Mouse (Mus musculus) erythroblast, embryonic 14.5 days (primary cell): ENCODE results near the gene Parp6. TPM values are rescaled to one million over a fixed set of nuclear protein-coding genes. Genes with fewer than 3 reads are reported as not detected.

Source experiments
- H3K27me3 ChIP-seq: 2 replicates; pipeline ENCODE4 v1.6.1; 2012; ENCODE audit warnings: inconsistent platforms; ENCODE audit not compliant: control insufficient read depth
- H3K36me3 ChIP-seq: 2 replicates; pipeline ENCODE4 v1.6.1; 2012; ENCODE audit warnings: mild to moderate bottlenecking, inconsistent platforms; ENCODE audit not compliant: control insufficient read depth
- H3K4me1 ChIP-seq: 2 replicates; pipeline ENCODE4 v1.6.1; 2012; ENCODE audit warnings: inconsistent platforms; ENCODE audit not compliant: control insufficient read depth
- H3K4me3 ChIP-seq: replicated peaks from 2 replicates; pipeline ENCODE3; 2012; ENCODE audit warnings: moderate library complexity, mild to moderate bottlenecking, inconsistent platforms
- H3K9me3 ChIP-seq: 2 replicates; pipeline ENCODE4 v1.6.1; 2012; ENCODE audit warnings: low read length, inconsistent platforms, mixed read lengths; ENCODE audit not compliant: control insufficient read depth
- GATA1 ChIP-seq: IDR thresholded peaks from 2 replicates; pipeline ENCODE4 v1.6.1; 2012; ENCODE audit warnings: low read length, inconsistent platforms, mixed read lengths
- TAL1 ChIP-seq: IDR thresholded peaks from 3 replicates; pipeline ENCODE4 v1.6.1; 2012; ENCODE audit warnings: low read length, inconsistent platforms, mixed read lengths
- polyA plus RNA-seq: library from polyadenylated mRNA; stranded (reverse); fragments of >175 nt; gene quantifications from 2 replicates; pipeline ENCODE4 v1.2.3, GENCODE M21; 2012

Parp6 gene
- polyA plus RNA-seq, 1 experiment: 0.20 TPM

DNA sequence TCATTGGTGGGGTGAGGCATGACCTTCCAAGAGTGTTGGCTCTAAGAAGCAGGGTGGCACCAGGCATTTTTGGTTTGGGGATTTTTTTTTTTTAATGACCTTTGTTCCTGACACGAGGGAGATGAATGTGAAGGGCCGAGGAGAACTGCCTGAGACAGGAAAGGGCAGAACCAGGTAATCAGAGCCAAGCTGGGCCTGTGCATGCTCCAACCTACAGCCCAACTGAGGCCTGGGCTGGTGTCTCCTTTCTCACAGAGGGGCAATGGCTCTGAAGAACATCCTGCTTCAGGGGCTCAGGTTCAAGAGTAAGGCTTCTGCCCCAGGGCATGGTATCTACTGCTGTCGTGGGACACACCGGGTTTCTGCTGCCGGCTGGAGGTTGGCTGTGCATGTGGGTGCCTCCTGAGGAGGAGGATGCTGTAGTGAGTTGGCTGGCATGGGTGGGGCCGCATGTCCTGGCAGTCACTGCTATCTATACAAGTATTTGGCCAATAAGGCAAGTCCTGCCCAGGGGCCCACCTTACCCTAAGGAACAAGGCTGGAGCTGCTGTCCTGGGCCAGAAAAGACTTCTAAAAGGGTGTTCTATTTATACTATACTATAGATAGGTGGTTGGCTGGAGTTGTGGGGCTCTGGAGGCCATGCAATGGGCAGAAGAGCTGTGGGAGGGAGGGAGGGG is 44.4 kb downstream of the Parp6 start:
- Histone ChIP-seq H3K9me3 (no peaks in the 10 kb centered on the region; the same call in 1 of the 2 replicates), H3K4me3 (no peak overlapping the region), H3K4me1 (peaks cover 42% of the 10 kb centered on the region), H3K27me3 (peaks cover 62% of the 10 kb centered on the region), H3K36me3 (no peaks in the 10 kb centered on the region)
- TF ChIP-seq TAL1: no peak
- no peak for TF ChIP-seq GATA1

DNA sequence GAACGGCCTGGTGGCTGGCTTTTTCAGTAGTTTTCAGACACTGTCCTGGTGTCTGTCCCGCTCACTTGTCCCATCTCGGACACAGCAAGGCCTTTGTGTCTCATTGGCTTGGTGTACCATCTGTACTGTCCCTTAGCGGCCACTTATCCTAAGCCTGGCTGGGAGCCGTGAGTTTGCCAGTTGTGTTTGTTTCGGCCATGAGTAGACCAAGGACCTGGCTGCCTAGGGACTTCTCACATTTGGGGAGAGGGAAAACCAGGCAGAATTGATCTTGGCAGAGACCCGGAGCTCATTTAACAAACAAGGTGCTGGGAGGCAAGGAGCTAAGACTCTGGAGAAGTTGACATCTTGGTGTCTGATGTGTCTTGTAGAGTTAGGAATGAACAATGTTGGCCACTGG is 46.1 kb downstream of the Parp6 start:
- TF ChIP-seq GATA1 (no peak), TAL1 (no peak)
- peaks cover 32% of the 10 kb centered on the region for H3K4me1 ChIP-seq
- H3K27me3 ChIP-seq: peaks cover 50% of the 10 kb centered on the region
- H3K4me3 ChIP-seq: no peak overlapping the region
- H3K36me3 ChIP-seq: no peaks in the 10 kb centered on the region
- H3K9me3 ChIP-seq: no peaks in the 10 kb centered on the region

DNA sequence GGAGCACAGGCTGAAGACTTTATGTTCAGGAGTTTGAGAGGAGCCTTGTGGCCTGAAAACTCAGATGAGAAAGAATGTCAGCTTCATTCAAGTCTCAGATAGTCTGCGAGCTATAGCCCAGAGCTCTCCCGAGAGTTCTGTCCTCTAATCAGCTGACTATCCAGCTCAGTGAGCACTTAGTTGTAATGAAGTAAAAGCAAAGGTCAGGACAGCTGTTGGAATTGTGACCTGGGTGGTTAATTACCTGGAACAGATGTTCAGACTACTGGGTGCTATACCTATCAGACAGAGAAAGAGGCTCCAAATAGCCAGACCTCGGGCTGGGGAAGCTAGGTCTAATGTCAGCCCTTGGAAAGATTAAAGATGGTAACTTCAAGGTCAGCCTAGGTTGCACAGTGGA is 46.9 kb downstream of the Parp6 start:
- Histone ChIP-seq H3K27me3 (peaks cover 42% of the 10 kb centered on the region), H3K36me3 (no peaks in the 10 kb centered on the region), H3K4me3 (no peak overlapping the region)

DNA sequence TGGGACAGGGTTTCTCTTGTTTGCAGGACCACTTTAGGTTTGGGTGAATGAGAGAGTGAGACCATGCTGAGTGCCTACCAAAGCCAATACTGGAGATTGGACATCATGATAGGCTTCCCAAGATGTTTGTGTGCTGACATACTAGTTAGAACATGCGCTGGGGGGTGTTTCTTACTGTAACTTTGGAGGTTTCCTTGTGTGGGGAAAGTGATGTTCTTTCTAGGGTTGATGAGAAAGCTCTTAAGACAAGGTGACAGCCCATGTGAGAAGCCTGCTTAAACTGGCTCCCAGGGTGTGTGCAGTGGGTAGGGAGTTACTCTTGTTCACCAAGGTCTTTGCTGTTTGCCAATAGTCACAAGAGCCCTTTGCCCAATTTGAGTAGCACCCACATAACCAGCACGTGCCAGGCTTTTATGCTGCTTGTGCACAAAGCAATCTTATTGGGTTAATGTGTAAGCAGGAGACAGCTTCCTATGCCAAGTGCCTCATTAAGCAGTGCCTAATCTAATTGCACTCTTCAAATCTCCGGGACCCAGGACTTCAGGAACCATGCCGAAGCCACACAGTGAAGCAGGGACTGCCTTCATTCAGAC is 47.7 kb downstream of the Parp6 start:
- peaks cover 25% of the 10 kb centered on the region for H3K4me1 ChIP-seq
- TF ChIP-seq TAL1 (no peak), GATA1 (no peak)
- peaks cover 34% of the 10 kb centered on the region for H3K27me3 ChIP-seq
- no peak overlapping the region for H3K4me3 ChIP-seq
- no peaks in the 10 kb centered on the region for H3K36me3 ChIP-seq
- H3K9me3 ChIP-seq: no peaks in the 10 kb centered on the region

More for the DNA sequence above, 46.9 kb downstream of the Parp6 start:
- TF ChIP-seq TAL1: no peak
- TF ChIP-seq GATA1: no peak
- Histone ChIP-seq H3K9me3 (no peaks in the 10 kb centered on the region), H3K4me1 (peaks cover 31% of the 10 kb centered on the region)

DNA sequence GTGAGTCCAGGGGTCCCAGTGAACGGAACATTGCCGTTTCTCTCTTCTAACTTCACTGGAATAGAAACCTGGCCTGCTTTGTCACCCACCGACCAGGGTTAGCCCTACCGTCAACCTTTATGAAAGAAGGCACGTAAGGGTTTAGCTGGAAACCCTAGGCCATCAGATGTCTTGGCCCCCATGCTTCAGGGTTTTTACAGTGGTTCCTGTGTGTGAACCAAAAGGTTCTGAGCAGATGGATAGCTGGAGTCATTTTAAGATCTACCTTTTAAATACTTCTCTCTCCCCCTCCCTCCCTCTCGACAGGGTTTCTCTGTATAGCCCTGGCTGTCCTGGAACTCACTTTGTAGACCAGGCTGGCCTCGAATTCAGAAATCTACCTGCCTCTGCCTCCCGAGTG is 48.9 kb downstream of the Parp6 start:
- no peak overlapping the region for H3K4me3 ChIP-seq
- H3K27me3 ChIP-seq: peaks cover 30% of the 10 kb centered on the region
- peaks cover 18% of the 10 kb centered on the region for H3K4me1 ChIP-seq
- H3K36me3 ChIP-seq: no peaks in the 10 kb centered on the region; the same call in 1 of the 2 replicates
- TF ChIP-seq GATA1: no peak
- TF ChIP-seq TAL1: no peak
- no peaks in the 10 kb centered on the region for H3K9me3 ChIP-seq

DNA sequence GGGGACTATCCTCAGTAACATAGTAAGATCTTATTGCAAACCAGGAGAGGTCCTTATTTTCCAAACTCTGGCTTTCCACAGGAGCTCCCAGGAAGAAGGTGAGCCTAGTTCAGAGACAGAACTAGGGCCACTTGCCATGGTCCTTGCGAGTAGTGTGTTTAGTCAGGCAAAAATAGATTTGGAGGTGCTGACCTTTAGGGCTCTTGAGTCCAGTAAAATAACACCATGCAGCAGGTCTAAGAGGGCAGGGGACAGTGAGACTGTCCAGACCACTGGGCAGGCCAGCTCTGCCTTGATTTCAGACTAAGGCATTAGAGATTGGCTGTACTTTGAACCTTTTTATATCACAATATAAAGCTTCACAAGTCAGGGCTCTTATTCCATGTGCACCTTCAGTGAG is 49.7 kb downstream of the Parp6 start:
- Histone ChIP-seq H3K36me3 (peaks cover under 1% of the 10 kb centered on the region; the same call in 1 of the 2 replicates), H3K4me1 (peaks cover 14% of the 10 kb centered on the region), H3K9me3 (no peaks in the 10 kb centered on the region), H3K27me3 (peaks cover 32% of the 10 kb centered on the region), H3K4me3 (no peak overlapping the region)
- no peak for TF ChIP-seq TAL1
- no peak for TF ChIP-seq GATA1

DNA sequence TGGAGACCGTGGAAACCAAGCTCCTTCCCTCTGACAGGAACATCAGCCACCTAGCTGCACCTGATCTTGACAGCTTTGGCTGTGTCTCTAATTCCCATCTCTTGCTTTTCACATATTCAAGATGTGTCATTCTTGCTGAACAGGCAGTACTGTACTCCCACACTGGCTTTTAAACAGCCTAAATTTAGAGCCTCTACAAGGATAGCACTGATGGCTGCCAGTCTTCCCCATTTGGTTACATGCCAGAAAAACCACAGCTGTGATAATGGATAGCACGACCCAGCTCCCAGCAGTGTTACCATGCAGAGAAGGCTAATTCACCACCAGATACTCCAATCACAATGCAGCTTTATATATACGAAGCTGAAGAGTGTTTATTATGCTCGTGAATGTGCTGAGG is 50.2 kb downstream of the Parp6 start:
- Histone ChIP-seq H3K36me3 (peaks cover 3% of the 10 kb centered on the region; the same call in 1 of the 2 replicates), H3K9me3 (no peaks in the 10 kb centered on the region), H3K4me3 (no peak overlapping the region), H3K4me1 (peaks cover 14% of the 10 kb centered on the region), H3K27me3 (peaks cover 35% of the 10 kb centered on the region)
- TF ChIP-seq TAL1 (no peak), GATA1 (no peak)

DNA sequence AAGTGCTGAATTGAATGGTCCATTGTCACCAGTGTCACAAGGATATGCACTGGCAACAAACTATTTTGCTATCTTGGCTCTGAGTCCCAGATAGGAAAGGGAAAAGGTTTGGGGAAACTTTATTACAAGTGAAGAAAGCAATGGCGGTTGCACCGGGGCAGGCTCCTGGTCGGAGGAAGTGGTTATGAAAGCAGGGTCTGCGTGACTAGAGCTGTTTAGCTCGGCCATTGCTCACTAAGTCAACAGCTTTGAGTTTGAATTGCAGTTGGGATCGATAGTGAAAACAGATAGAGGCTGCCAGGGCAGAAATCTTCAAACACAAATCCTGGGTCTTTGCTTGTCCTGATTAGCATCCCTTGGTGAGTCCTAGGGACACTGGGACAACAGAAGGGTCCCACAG is 50.8 kb downstream of the Parp6 start:
- H3K9me3 ChIP-seq: no peaks in the 10 kb centered on the region
- TF ChIP-seq GATA1 (no peak), TAL1 (no peak)
- no peak overlapping the region for H3K4me3 ChIP-seq
- H3K27me3 ChIP-seq: peaks cover 31% of the 10 kb centered on the region
- peaks cover 16% of the 10 kb centered on the region for H3K4me1 ChIP-seq
- H3K36me3 ChIP-seq: peaks cover 3% of the 10 kb centered on the region; the same call in 1 of the 2 replicates

DNA sequence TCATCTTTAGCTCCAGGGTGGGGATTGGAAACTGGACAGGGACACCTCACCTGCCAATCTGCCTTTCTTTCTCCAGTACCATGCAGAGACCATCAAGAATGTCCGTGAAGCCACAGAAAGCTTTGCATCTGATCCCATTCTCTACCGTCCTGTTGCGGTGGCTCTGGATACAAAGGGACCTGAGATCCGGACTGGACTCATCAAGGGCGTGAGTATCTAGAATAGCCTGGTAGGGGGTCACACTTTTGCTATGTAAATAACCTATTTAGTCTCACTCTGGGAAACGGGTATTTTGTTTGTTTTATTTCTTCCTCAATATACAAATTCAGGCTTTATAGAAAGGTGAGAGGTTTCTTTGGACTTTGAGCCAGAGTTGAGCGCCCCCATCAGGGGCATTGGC is 51.4 kb downstream of the Parp6 start:
- H3K36me3 ChIP-seq: peaks cover 3% of the 10 kb centered on the region; the same call in 1 of the 2 replicates
- peaks cover 29% of the 10 kb centered on the region for H3K27me3 ChIP-seq
- H3K4me3 ChIP-seq: no peak overlapping the region
- H3K4me1 ChIP-seq: peaks cover 18% of the 10 kb centered on the region
- TF ChIP-seq TAL1 (no peak), GATA1 (no peak)
- H3K9me3 ChIP-seq: no peaks in the 10 kb centered on the region

DNA sequence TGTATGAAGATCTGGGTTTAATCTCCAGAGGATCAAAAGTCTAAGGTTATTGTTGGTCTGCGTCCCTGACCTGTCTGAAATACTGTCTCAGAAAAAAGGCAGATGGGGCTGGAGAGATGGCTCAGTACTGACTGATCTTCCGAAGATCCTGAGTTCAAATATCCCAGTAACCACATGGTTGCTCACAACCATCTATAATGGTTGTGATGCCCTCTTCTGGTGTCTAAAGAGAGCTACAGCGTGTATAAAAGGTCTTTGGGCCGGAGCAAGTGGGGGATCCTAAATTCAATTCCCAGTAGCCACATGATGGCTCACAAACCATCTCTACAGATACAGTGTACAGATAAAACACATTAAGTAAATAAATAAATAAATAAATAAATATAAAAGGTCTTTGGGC is 52.1 kb downstream of the Parp6 start:
- H3K9me3 ChIP-seq: no peaks in the 10 kb centered on the region
- H3K27me3 ChIP-seq: peaks cover 27% of the 10 kb centered on the region
- no peak for TF ChIP-seq TAL1
- TF ChIP-seq GATA1: no peak
- H3K4me1 ChIP-seq: peaks cover 20% of the 10 kb centered on the region
- H3K4me3 ChIP-seq: no peak overlapping the region
- peaks cover 3% of the 10 kb centered on the region; the same call in 1 of the 2 replicates for H3K36me3 ChIP-seq
